Mouse (Mus musculus) kidney, postnatal 0 days (tissue): ENCODE results near the gene Scaf11. TPM values are rescaled to one million over a fixed set of nuclear protein-coding genes. Genes with fewer than 3 reads are reported as not detected.

Experiments
- ATAC-seq: fragments of 200-750 bp; cut with Nextera tagmentation; replicated peaks from 2 replicates; pipeline ENCODE4 v1.8.0; 2017; ENCODE audit warnings: low read depth, moderate number of reproducible peaks, moderate TSS enrichment, moderate library complexity; ENCODE audit not compliant: low FRiP score
- DNase-seq: peaks from one replicate; pipeline ENCODE4 v3.0.0-alpha.2; 2016; ENCODE audit warnings: low spot score
- H3K27ac ChIP-seq: fragments of 300-500 bp; sonication (generic); 2 replicates; pipeline ENCODE4 v1.5.1; 2014; ENCODE audit warnings: mild to moderate bottlenecking
- H3K27me3 ChIP-seq: fragments of 300-500 bp; sonication (generic); 2 replicates; pipeline ENCODE4 v1.6.1; 2014; ENCODE audit warnings: low read length, mixed read lengths; ENCODE audit not compliant: insufficient read depth
- H3K36me3 ChIP-seq: fragments of 300-500 bp; sonication (generic); 2 replicates; pipeline ENCODE4 v1.6.1; 2014; ENCODE audit warnings: low read length, mixed read lengths; ENCODE audit not compliant: insufficient read depth
- H3K4me1 ChIP-seq: fragments of 300-500 bp; sonication (generic); replicated peaks from 2 replicates; pipeline ENCODE4 v1.6.1; 2014; ENCODE audit warnings: antibody characterized with exemption, low read length, mixed read lengths; ENCODE audit not compliant: insufficient read depth
- H3K4me2 ChIP-seq: fragments of 300-500 bp; sonication (generic); 2 replicates; pipeline ENCODE4 v1.6.1; 2014; ENCODE audit warnings: mild to moderate bottlenecking, low read length, moderate library complexity, mixed read lengths
- H3K4me3 ChIP-seq: fragments of 300-500 bp; sonication (generic); replicated peaks from 2 replicates; pipeline ENCODE4 v1.5.1; 2014; ENCODE audit warnings: low read depth, low read length
- H3K9ac ChIP-seq: fragments of 300-500 bp; sonication (generic); 2 replicates; pipeline ENCODE4 v1.6.1; 2014; ENCODE audit warnings: low read depth, low read length
- H3K9me3 ChIP-seq: fragments of 300-500 bp; sonication (generic); replicated peaks from 2 replicates; pipeline ENCODE4 v1.6.1; 2016; ENCODE audit warnings: low read length, inconsistent platforms, mixed read lengths
- CTCF ChIP-seq: IDR thresholded peaks from 2 replicates; pipeline ENCODE4 v1.5.1; 2016; ENCODE audit warnings: antibody characterized with exemption, low read depth, mild to moderate bottlenecking, moderate library complexity
- WGBS: fragments of 180-500 bp; shearing (Covaris S2); extraction: QIAGEN DNeasy Blood & Tissue Kit; methylation state at CpG from one replicate; pipeline ENCODE4 v1.1.7; 2014; 5-methylcytosine and 5-hydroxymethylcytosine counted together
- polyA plus RNA-seq: library from polyadenylated mRNA; unstranded; fragments of >200 nt; fragmentation: Nextera tagmentation; extraction: Ambion mirVana; gene quantifications from 2 replicates; pipeline ENCODE4 v1.2.1, GENCODE M21; 2015

Gene Scaf11
- polyA plus RNA-seq, 1 experiment from 2014 or later = 81.5 TPM

- H3K9me3 ChIP-seq = no peaks in the 10 kb centered on the region
- ATAC-seq (no peak), DNase-seq (no peak)
- H3K4me1 ChIP-seq = no peaks in the 10 kb centered on the region
- WGBS = 85% methylated on average over 12 of the region's 12 CpGs
- no peaks in the 10 kb centered on the region for H3K27me3 ChIP-seq
- H3K36me3 ChIP-seq = no peaks in the 10 kb centered on the region
- no peak for TF ChIP-seq CTCF
- H3K27ac ChIP-seq = no peak overlapping the region
- no peak overlapping the region for H3K4me2 ChIP-seq
- no peak overlapping the region for H3K9ac ChIP-seq
- H3K4me3 ChIP-seq = no peak overlapping the region
These were observed 17.4 kb upstream of the Scaf11 start for GRCm38 (mm10) chr15:96478006-96478405.

GRCm38 (mm10) chr15:96476359-96476758 lies 15.7 kb upstream of the Scaf11 start:
- H3K27ac ChIP-seq = no peak overlapping the region
- no peaks in the 10 kb centered on the region for H3K27me3 ChIP-seq
- 9% methylated on average over 7 of the region's 7 CpGs for WGBS
- H3K9me3 ChIP-seq = no peaks in the 10 kb centered on the region
- ATAC-seq (peak; percentile 62), DNase-seq (peak; percentile 81)
- H3K4me3 ChIP-seq = no peak overlapping the region
- no peak overlapping the region for H3K4me2 ChIP-seq
- no peak overlapping the region for H3K9ac ChIP-seq
- peak; percentile 95 for TF ChIP-seq CTCF
- H3K36me3 ChIP-seq = no peaks in the 10 kb centered on the region
- no peaks in the 10 kb centered on the region for H3K4me1 ChIP-seq

GRCm38 (mm10) chr15:96475571-96475972 lies 14.9 kb upstream of the Scaf11 start:
- Histone ChIP-seq H3K27me3 (no peaks in the 10 kb centered on the region), H3K9ac (no peak overlapping the region), H3K27ac (no peak overlapping the region), H3K4me2 (no peak overlapping the region), H3K4me3 (no peak overlapping the region), H3K36me3 (no peaks in the 10 kb centered on the region), H3K9me3 (no peaks in the 10 kb centered on the region), H3K4me1 (no peaks in the 10 kb centered on the region)
- ATAC-seq (no peak), DNase-seq (no peak)
- WGBS = 82% methylated on average over 7 of the region's 7 CpGs
- TF ChIP-seq CTCF = no peak

GRCm38 (mm10) chr15:96474325-96474955 lies 13.8 kb upstream of the Scaf11 start:
- H3K27me3 ChIP-seq = no peaks in the 10 kb centered on the region
- no peaks in the 10 kb centered on the region for H3K4me1 ChIP-seq
- DNase-seq = peak; percentile 57
- no peak for TF ChIP-seq CTCF
- H3K4me3 ChIP-seq = no peak overlapping the region
- no peak overlapping the region for H3K9ac ChIP-seq
- H3K36me3 ChIP-seq = no peaks in the 10 kb centered on the region
- no peak for ATAC-seq
- H3K27ac ChIP-seq = no peak overlapping the region
- H3K4me2 ChIP-seq = no peak overlapping the region; the same call in 1 of the 2 replicates
- 53% methylated on average over 20 of the region's 20 CpGs for WGBS
- H3K9me3 ChIP-seq = no peaks in the 10 kb centered on the region

GRCm38 (mm10) chr15:96473920-96474319 lies 13.3 kb upstream of the Scaf11 start:
- ATAC-seq = no peak
- no peak overlapping the region for H3K4me3 ChIP-seq
- no peak for DNase-seq
- no peaks in the 10 kb centered on the region for H3K4me1 ChIP-seq
- no peak overlapping the region for H3K9ac ChIP-seq
- TF ChIP-seq CTCF = no peak
- H3K27me3 ChIP-seq = no peaks in the 10 kb centered on the region
- no peaks in the 10 kb centered on the region for H3K9me3 ChIP-seq
- no peak overlapping the region for H3K4me2 ChIP-seq
- H3K27ac ChIP-seq = no peak overlapping the region
- no peaks in the 10 kb centered on the region for H3K36me3 ChIP-seq
- 91% methylated on average over 15 of the region's 15 CpGs for WGBS

- no peak for DNase-seq
- H3K4me2 ChIP-seq = no peak overlapping the region
These were observed 7.7 kb upstream of the Scaf11 start for GRCm38 (mm10) chr15:96468316-96468715.

GRCm38 (mm10) chr15:96467844-96468243 lies 7.2 kb upstream of the Scaf11 start:
- no peak overlapping the region for H3K27ac ChIP-seq
- ATAC-seq (no peak), DNase-seq (no peak)
- H3K4me1 ChIP-seq = no peaks in the 10 kb centered on the region
- H3K4me2 ChIP-seq = no peak overlapping the region
- H3K9ac ChIP-seq = no peak overlapping the region
- no peaks in the 10 kb centered on the region for H3K27me3 ChIP-seq
- no peak for TF ChIP-seq CTCF
- 76% methylated on average over 5 of the region's 5 CpGs for WGBS
- H3K4me3 ChIP-seq = no peak overlapping the region
- no peaks in the 10 kb centered on the region for H3K36me3 ChIP-seq
- no peaks in the 10 kb centered on the region for H3K9me3 ChIP-seq

More at GRCm38 (mm10) chr15:96468316-96468715, 7.7 kb upstream of the Scaf11 start:
- Histone ChIP-seq H3K36me3 (no peaks in the 10 kb centered on the region), H3K9ac (no peak overlapping the region), H3K27ac (no peak overlapping the region), H3K4me1 (no peaks in the 10 kb centered on the region), H3K27me3 (no peaks in the 10 kb centered on the region), H3K9me3 (no peaks in the 10 kb centered on the region), H3K4me3 (no peak overlapping the region)
- no peak for ATAC-seq
- WGBS = 83% methylated on average over 2 of the region's 2 CpGs
- TF ChIP-seq CTCF = no peak
